Mouse (Mus musculus) gastrocnemius, postnatal 25 days (tissue): ENCODE data around the gene Ahcyl1. TPM values are rescaled to one million over a fixed set of nuclear protein-coding genes. Genes with fewer than 3 reads are reported as not detected.

ENCODE experiments used
- total RNA-seq, 2 experiments: library from RNA; stranded (reverse); gene quantifications; 1 replicate in 1 of 2; 2 replicates in 1 of 2; pipeline ENCODE4 v1.2.3; 2021

The Ahcyl1 gene
- total RNA-seq, 2 experiments from 2014 or later, result 30.7 to 31.8 TPM

Other genes starting within 250 kb of the Ahcyl1 start
- gene Kcnc4, start 237.0 kb downstream of the Ahcyl1 start, total RNA-seq, result 10 to 100 TPM; 87.0 to 94.0 TPM
- under 1 TPM; 0.41 to 0.46 TPM for gene Slc6a17, start 178.5 kb downstream of the Ahcyl1 start, total RNA-seq
- gene Ubl4b, start 141.5 kb downstream of the Ahcyl1 start, total RNA-seq, result not detected
- gene Alx3, start 101.5 kb downstream of the Ahcyl1 start, total RNA-seq, result not detected
- not detected for gene Gm10961, start 65.2 kb downstream of the Ahcyl1 start, total RNA-seq
- gene Strip1, start 64.9 kb downstream of the Ahcyl1 start, total RNA-seq, result 10 to 100 TPM; 15.4 to 16.3 TPM
- gene Csf1, start 63.9 kb upstream of the Ahcyl1 start, total RNA-seq, result 10 to 100 TPM in 1 of 2 experiments, 1 to 10 TPM in 1; 9.5 to 10.6 TPM
- gene Eps8l3, start 180.7 kb upstream of the Ahcyl1 start, total RNA-seq, result not detected
- 10 to 100 TPM; 72.6 to 73.7 TPM for gene Gstm5, start 199.3 kb upstream of the Ahcyl1 start, total RNA-seq
- 10 to 100 TPM; 14.2 to 15.0 TPM for gene Gstm7, start 235.3 kb upstream of the Ahcyl1 start, total RNA-seq
- under 1 TPM; 0.38 to 1.00 TPM for gene Gstm6, start 247.2 kb upstream of the Ahcyl1 start, total RNA-seq